Mouse (Mus musculus): ENCODE results near the gene Ubap1l. TPM values are rescaled to one million over a fixed set of nuclear protein-coding genes. Genes with fewer than 3 reads are reported as not detected.

Ubap1l gene
- polyA plus RNA-seq, 1 experiment from 2014 or later, result 0.42 TPM

Other genes with a start within 250 kb of the Ubap1l start
- gene Igdcc3, start 219.9 kb upstream of the Ubap1l start, polyA plus RNA-seq (2016; fragmentation: Nextera tagmentation; extraction: Ambion mirVana), result 208 and 246 TPM in 2 replicates
- gene Parp16, start 165.7 kb upstream of the Ubap1l start, polyA plus RNA-seq (2016; fragmentation: Nextera tagmentation; extraction: Ambion mirVana), result 7.0 and 8.5 TPM in 2 replicates
- 0.14 TPM in 1 of 2 replicates, not detected in the other for gene Cilp, start 95.9 kb upstream of the Ubap1l start, polyA plus RNA-seq (2016; fragmentation: Nextera tagmentation; extraction: Ambion mirVana)
- 42.6 and 46.7 TPM in 2 replicates for gene Clpx, start 66.8 kb upstream of the Ubap1l start, polyA plus RNA-seq (2016; fragmentation: Nextera tagmentation; extraction: Ambion mirVana)
- 8.2 and 9.3 TPM in 2 replicates for gene Pdcd7, start 14.9 kb upstream of the Ubap1l start, polyA plus RNA-seq (2016; fragmentation: Nextera tagmentation; extraction: Ambion mirVana)
- 0.66 and 0.85 TPM in 2 replicates for gene Kbtbd13, start 30.6 kb downstream of the Ubap1l start, polyA plus RNA-seq (2016; fragmentation: Nextera tagmentation; extraction: Ambion mirVana)
- 6.3 and 7.2 TPM in 2 replicates for gene Rasl12, start 37.5 kb downstream of the Ubap1l start, polyA plus RNA-seq (2016; fragmentation: Nextera tagmentation; extraction: Ambion mirVana)
- gene Slc51b, start 61.9 kb downstream of the Ubap1l start, polyA plus RNA-seq (2016; fragmentation: Nextera tagmentation; extraction: Ambion mirVana), result not detected in 2 replicates
- gene Mtfmt, start 74.7 kb downstream of the Ubap1l start, polyA plus RNA-seq (2016; fragmentation: Nextera tagmentation; extraction: Ambion mirVana), result 20.5 and 21.5 TPM in 2 replicates
- 93.8 TPM in 2 replicates for gene Spg21, start 99.9 kb downstream of the Ubap1l start, polyA plus RNA-seq (2016; fragmentation: Nextera tagmentation; extraction: Ambion mirVana)
- not detected in 2 replicates for gene Ankdd1a, start 159.2 kb downstream of the Ubap1l start, polyA plus RNA-seq (2016; fragmentation: Nextera tagmentation; extraction: Ambion mirVana)
- gene Plekho2, start 219.0 kb downstream of the Ubap1l start, polyA plus RNA-seq (2016; fragmentation: Nextera tagmentation; extraction: Ambion mirVana), result 11.1 and 11.9 TPM in 2 replicates
- gene Pif1, start 226.1 kb downstream of the Ubap1l start, polyA plus RNA-seq (2016; fragmentation: Nextera tagmentation; extraction: Ambion mirVana), result 30.9 and 31.9 TPM in 2 replicates